Mouse (Mus musculus) lung, embryonic 15.5 days (tissue): ENCODE measurements around the gene Gm20521. TPM values are rescaled to one million over a fixed set of nuclear protein-coding genes. Genes with fewer than 3 reads are reported as not detected.

Experiments used
- ATAC-seq: fragments of 200-750 bp; cut with Nextera tagmentation; 2 replicates; pipeline ENCODE4 v1.8.0; 2017; ENCODE audit warnings: moderate number of reproducible peaks, borderline replicate concordance; ENCODE audit not compliant: low FRiP score, low TSS enrichment; ENCODE audit errors: extremely low read depth
- H3K27ac ChIP-seq: fragments of 300-500 bp; sonication (generic); 2 replicates; pipeline ENCODE4 v1.5.1; 2015; ENCODE audit warnings: moderate library complexity, mild to moderate bottlenecking, inconsistent platforms
- H3K27me3 ChIP-seq: fragments of 300-500 bp; sonication (generic); 2 replicates; pipeline ENCODE4 v1.6.1; 2015; ENCODE audit warnings: inconsistent platforms
- H3K36me3 ChIP-seq: fragments of 300-500 bp; sonication (generic); 2 replicates; pipeline ENCODE4 v1.6.1; 2015; ENCODE audit warnings: inconsistent platforms
- H3K4me1 ChIP-seq: fragments of 300-500 bp; sonication (generic); 2 replicates; pipeline ENCODE4 v1.6.1; 2015; ENCODE audit warnings: inconsistent platforms
- H3K4me2 ChIP-seq: fragments of 300-500 bp; sonication (generic); 2 replicates; pipeline ENCODE4 v1.6.1; 2015; ENCODE audit warnings: inconsistent platforms, mild to moderate bottlenecking, moderate library complexity
- H3K4me3 ChIP-seq: fragments of 300-500 bp; sonication (generic); 2 replicates; pipeline ENCODE4 v1.5.1; 2015; ENCODE audit warnings: mild to moderate bottlenecking, inconsistent platforms
- H3K9ac ChIP-seq: fragments of 300-500 bp; sonication (generic); 2 replicates; pipeline ENCODE4 v1.6.1; 2015; ENCODE audit warnings: inconsistent platforms
- H3K9me3 ChIP-seq: fragments of 300-500 bp; sonication (generic); 2 replicates; pipeline ENCODE4 v1.6.1; 2016; ENCODE audit warnings: inconsistent platforms
- WGBS: fragments of 180-500 bp; shearing (Covaris S2); methylation state at CpG from one replicate; pipeline ENCODE4 v1.1.7; 2015; 5-methylcytosine and 5-hydroxymethylcytosine counted together
- polyA plus RNA-seq: library from polyadenylated mRNA; unstranded; fragments of >200 nt; fragmentation: Nextera tagmentation; extraction: Ambion mirVana; gene quantifications from 2 replicates; pipeline ENCODE4 v1.2.1, GENCODE M21; 2015

The Gm20521 gene
- polyA plus RNA-seq, 1 experiment from 2014 or later, result not detected

DNA sequence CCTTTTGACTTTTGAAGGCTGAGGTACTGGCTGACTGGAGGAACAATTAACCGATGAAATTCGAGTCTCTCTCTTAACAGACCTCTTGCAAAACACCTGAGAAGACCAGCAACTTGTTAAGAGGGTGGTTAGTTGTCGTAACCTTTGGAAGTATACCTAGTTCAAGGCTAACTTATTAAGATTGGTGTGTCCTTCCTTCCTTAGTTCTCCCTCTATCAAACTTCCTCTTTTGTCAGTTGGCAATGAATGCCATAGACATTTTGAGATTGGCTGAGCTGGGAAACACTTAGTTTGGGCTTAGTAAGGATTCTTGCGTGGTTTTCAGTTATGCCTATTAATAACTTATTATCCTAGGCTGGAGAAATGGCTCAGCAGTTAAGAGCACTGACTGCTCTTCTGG lies 15.2 kb upstream of the Gm20521 start:
- 78% methylated on average over 4 of the region's 4 CpGs for WGBS
- no peak for ATAC-seq
- Histone ChIP-seq H3K36me3 (no peaks in the 10 kb centered on the region), H3K27ac (no peak overlapping the region), H3K9ac (no peak overlapping the region), H3K4me1 (no peaks in the 10 kb centered on the region), H3K27me3 (no peaks in the 10 kb centered on the region), H3K9me3 (no peaks in the 10 kb centered on the region), H3K4me2 (no peak overlapping the region), H3K4me3 (no peak overlapping the region)

DNA sequence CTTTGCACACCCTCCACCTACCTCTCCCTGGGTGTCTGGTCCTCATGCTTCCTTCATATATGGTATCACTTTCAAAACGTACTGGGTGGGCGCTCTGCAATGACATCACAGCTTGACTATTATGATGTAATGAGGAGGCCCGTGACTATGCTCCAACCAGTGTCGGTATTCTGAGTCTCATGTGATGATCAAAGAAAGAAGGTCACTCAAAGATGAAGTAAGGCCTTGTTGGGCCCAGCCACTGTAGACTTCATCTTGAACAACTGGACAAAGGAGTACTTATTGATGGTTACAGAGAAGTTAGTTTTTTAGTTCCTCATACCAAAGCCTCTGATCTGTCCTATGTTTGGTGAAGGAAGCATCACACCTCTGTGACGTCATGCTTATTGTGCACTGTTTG lies 12.4 kb upstream of the Gm20521 start, which contains the start of gene Homez:
Gene Homez (minus strand): TSS at position 101 of the 400 bp plus-strand sequence.
- no peak within 1 kb of the TSS for H3K4me3 ChIP-seq
- no peaks in the 10 kb centered on the region for H3K9me3 ChIP-seq
- H3K27me3 ChIP-seq, result no peaks in the 10 kb centered on the region
- H3K27ac ChIP-seq, result no peak within 1 kb of the TSS
- H3K4me2 ChIP-seq, result no peak within 1 kb of the TSS
- 89% methylated on average over 5 of the region's 5 CpGs for WGBS
- ATAC-seq, result no peak
- peaks cover 5% of the 10 kb centered on the region for H3K4me1 ChIP-seq
- no peaks in the 10 kb centered on the region for H3K36me3 ChIP-seq
- H3K9ac ChIP-seq, result no peak within 1 kb of the TSS

- no peak overlapping the region for H3K27ac ChIP-seq
- peaks cover 7% of the 10 kb centered on the region; the same call in 1 of the 2 replicates for H3K27me3 ChIP-seq
- no peak overlapping the region for H3K4me3 ChIP-seq
- H3K9me3 ChIP-seq, result no peaks in the 10 kb centered on the region
- no peaks in the 10 kb centered on the region for H3K36me3 ChIP-seq
- 72% methylated on average over 3 of the region's 3 CpGs for WGBS
- H3K4me1 ChIP-seq, result peaks cover 16% of the 10 kb centered on the region
- no peak for ATAC-seq
- no peak overlapping the region for H3K4me2 ChIP-seq
- no peak overlapping the region for H3K9ac ChIP-seq
Observed at GRCm38 (mm10) chr14:54874165-54874564, 9.1 kb upstream of the Gm20521 start.

GRCm38 (mm10) chr14:54875844-54876538 lies 7.2 kb upstream of the Gm20521 start:
- peak overlapping the region; percentile 77 for H3K27ac ChIP-seq
- H3K27me3 ChIP-seq, result peaks cover 7% of the 10 kb centered on the region; the same call in 1 of the 2 replicates
- H3K4me1 ChIP-seq, result peaks cover 16% of the 10 kb centered on the region
- H3K9me3 ChIP-seq, result no peaks in the 10 kb centered on the region
- H3K4me2 ChIP-seq, result peak overlapping the region; percentile 100
- H3K36me3 ChIP-seq, result no peaks in the 10 kb centered on the region
- H3K9ac ChIP-seq, result peak overlapping the region; percentile 46
- WGBS, result 2% methylated on average over 36 of the region's 36 CpGs
- no peak for ATAC-seq
- H3K4me3 ChIP-seq, result peak overlapping the region; percentile 52

DNA sequence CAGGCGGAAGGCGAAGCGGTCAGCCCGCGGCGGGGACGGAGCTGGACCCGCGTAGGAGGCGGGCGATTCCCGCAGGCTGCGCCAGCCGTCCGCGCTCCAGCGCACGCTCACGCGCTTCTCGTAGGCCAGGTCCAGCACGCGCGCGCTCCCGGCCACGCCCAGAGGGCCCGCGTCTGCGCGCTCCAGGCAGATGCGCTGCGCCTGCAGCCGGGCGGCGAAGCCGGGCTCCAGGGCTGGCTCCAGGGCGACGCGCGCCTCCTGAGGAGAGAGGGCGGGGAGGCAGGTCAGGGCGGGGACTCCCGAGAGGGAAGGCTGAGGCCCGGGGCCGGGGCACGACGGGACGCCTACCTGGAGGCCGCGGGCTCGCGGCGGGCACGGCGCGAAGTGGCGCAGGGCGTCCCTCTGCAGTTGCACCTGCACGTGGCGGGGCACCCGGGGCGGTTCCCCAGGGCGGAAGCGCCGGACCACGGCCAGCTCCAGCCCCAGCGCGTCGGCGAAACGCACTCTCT lies 6.6 kb upstream of the Gm20521 start:
- Histone ChIP-seq H3K27me3 (peaks cover 7% of the 10 kb centered on the region; the same call in 1 of the 2 replicates), H3K4me3 (peak overlapping the region; percentile 52), H3K36me3 (no peaks in the 10 kb centered on the region), H3K4me1 (peaks cover 16% of the 10 kb centered on the region), H3K9ac (peak overlapping the region; percentile 46), H3K27ac (peak overlapping the region; percentile 77), H3K4me2 (peak overlapping the region; percentile 100), H3K9me3 (no peaks in the 10 kb centered on the region)
- ATAC-seq, result peak; percentile 92
- WGBS, result under 1% methylated on average over 71 of the region's 72 CpGs

GRCm38 (mm10) chr14:54877048-54877715 lies 6.1 kb upstream of the Gm20521 start, which contains the start of gene Ppp1r3e:
TSS of gene Ppp1r3e (minus strand) at chr14:54877550.
- Histone ChIP-seq H3K36me3 (no peaks in the 10 kb centered on the region), H3K9me3 (no peaks in the 10 kb centered on the region), H3K4me3 (peak within 1 kb of the TSS; percentile 52), H3K4me2 (peak within 1 kb of the TSS; percentile 100), H3K4me1 (peaks cover 16% of the 10 kb centered on the region), H3K27me3 (peaks cover 7% of the 10 kb centered on the region; the same call in 1 of the 2 replicates), H3K9ac (peak within 1 kb of the TSS; percentile 46), H3K27ac (peak within 1 kb of the TSS; percentile 77)
- ATAC-seq, result peak; percentile 75
- 0% methylated on average over 51 of the region's 61 CpGs for WGBS

DNA sequence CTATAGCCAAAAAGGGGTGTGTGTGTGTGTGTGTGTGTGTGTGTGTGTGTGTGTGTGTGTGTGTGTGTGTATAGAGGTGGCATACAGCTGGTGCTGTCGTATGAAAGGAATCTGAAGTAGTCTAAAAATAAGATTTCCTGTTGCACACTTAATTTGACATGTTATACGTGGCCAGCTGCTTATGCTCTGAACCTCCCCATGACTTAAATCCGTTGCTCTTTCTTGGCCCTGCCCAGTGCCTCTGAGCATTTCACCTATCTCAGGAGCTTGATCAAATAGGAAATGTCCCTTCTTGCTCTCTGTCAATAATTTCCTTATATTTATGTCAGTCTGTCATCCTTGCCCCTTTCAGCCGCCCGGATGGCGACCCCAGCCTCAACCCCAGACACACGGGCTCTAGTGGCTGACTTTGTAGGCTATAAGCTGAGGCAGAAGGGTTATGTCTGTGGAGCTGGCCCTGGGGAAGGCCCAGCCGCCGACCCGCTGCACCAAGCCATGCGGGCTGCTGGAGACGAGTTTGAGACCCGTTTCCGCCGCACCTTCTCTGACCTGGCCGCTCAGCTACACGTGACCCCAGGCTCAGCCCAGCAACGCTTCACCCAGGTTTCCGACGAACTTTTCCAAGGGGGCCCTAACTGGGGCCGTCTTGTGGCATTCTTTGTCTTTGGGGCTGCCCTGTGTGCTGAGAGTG lies 926 bp downstream of the Gm20521 start:
- peaks cover 11% of the 10 kb centered on the region for H3K36me3 ChIP-seq
- H3K27ac ChIP-seq, result peak overlapping the region; percentile 98
- WGBS, result 13% methylated on average over 21 of the region's 21 CpGs
- peak overlapping the region; percentile 64 for H3K4me2 ChIP-seq
- H3K4me3 ChIP-seq, result peak overlapping the region; percentile 71
- no peaks in the 10 kb centered on the region for H3K9me3 ChIP-seq
- ATAC-seq, result no peak; the same call in 1 of the 2 replicates
- no peaks in the 10 kb centered on the region for H3K27me3 ChIP-seq
- peaks cover 18% of the 10 kb centered on the region for H3K4me1 ChIP-seq
- H3K9ac ChIP-seq, result peak overlapping the region; percentile 84

DNA sequence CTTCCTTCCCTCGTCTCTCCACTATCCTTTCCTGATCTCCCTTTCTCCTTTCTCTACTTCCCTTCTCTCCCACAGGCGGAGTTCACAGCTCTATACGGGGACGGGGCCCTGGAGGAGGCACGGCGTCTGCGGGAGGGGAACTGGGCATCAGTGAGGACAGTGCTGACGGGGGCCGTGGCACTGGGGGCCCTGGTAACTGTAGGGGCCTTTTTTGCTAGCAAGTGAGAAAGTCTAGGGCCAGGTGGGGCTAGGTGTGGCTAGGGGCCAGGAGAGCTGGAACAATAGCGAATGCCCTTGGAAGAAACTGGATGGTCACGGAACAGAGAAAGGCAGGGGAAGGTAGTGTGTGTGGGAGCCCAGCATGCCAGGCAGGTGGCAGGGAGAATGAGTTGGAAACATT lies 2.1 kb downstream of the Gm20521 start:
- H3K27me3 ChIP-seq, result no peaks in the 10 kb centered on the region
- no peaks in the 10 kb centered on the region for H3K9me3 ChIP-seq
- no peak overlapping the region for H3K27ac ChIP-seq
- no peak overlapping the region for H3K4me3 ChIP-seq
- H3K4me1 ChIP-seq, result peaks cover 18% of the 10 kb centered on the region
- peak overlapping the region; percentile 64 for H3K4me2 ChIP-seq
- H3K9ac ChIP-seq, result no peak overlapping the region
- 79% methylated on average over 11 of the region's 11 CpGs for WGBS
- H3K36me3 ChIP-seq, result peaks cover 11% of the 10 kb centered on the region
- ATAC-seq, result no peak

GRCm38 (mm10) chr14:54892200-54892599 lies 9.0 kb downstream of the Gm20521 start, which contains the start of gene Pabpn1:
TSS of gene Pabpn1 (plus strand) at chr14:54892500.
- peaks cover 12% of the 10 kb centered on the region for H3K4me1 ChIP-seq
- WGBS, result 90% methylated on average over 3 of the region's 3 CpGs
- H3K9me3 ChIP-seq, result no peaks in the 10 kb centered on the region
- H3K4me2 ChIP-seq, result peak within 1 kb of the TSS; percentile 48
- peak within 1 kb of the TSS; percentile 74 for H3K27ac ChIP-seq
- ATAC-seq, result no peak
- no peaks in the 10 kb centered on the region for H3K27me3 ChIP-seq
- peak within 1 kb of the TSS; percentile 97 for H3K4me3 ChIP-seq
- 0 out of 2 replicates have a peak within 1 kb of the TSS, but pooled peaks have one; percentile 24 for H3K9ac ChIP-seq
- H3K36me3 ChIP-seq, result peaks cover 18% of the 10 kb centered on the region

- ATAC-seq, result peak; percentile 99
- peaks cover 33% of the 10 kb centered on the region for H3K36me3 ChIP-seq
- H3K4me2 ChIP-seq, result peak overlapping the region; percentile 48
- peaks cover 12% of the 10 kb centered on the region for H3K4me1 ChIP-seq
- H3K4me3 ChIP-seq, result peak overlapping the region; percentile 97
- no peaks in the 10 kb centered on the region for H3K27me3 ChIP-seq
- H3K27ac ChIP-seq, result peak overlapping the region; percentile 95
- no peaks in the 10 kb centered on the region for H3K9me3 ChIP-seq
- H3K9ac ChIP-seq, result peak overlapping the region; percentile 97
- under 1% methylated on average over 38 of the region's 38 CpGs for WGBS
Observed at GRCm38 (mm10) chr14:54893651-54894181, 10.5 kb downstream of the Gm20521 start.
